Mouse (Mus musculus) neural tube, embryonic 12.5 days (tissue): ENCODE results near the gene Hist2h2be. TPM values are rescaled to one million over a fixed set of nuclear protein-coding genes. Genes with fewer than 3 reads are reported as not detected.
"Not testable (repeated sequence)": the region's sequence is repeated elsewhere in the genome, so short reads cannot be mapped to it uniquely, and the experiment has no call there.

Source experiments
- ATAC-seq: fragments of 200-750 bp; cut with Nextera tagmentation; 2 replicates; pipeline ENCODE4 v1.8.0; 2017; ENCODE audit warnings: low read depth, mild to moderate bottlenecking, moderate TSS enrichment, moderate library complexity; ENCODE audit not compliant: low FRiP score
- H3K27ac ChIP-seq: fragments of 300-500 bp; sonication (generic); 2 replicates; pipeline ENCODE4 v1.5.1; 2016
- H3K27me3 ChIP-seq: fragments of 300-500 bp; sonication (generic); replicated peaks from 2 replicates; pipeline ENCODE4 v1.6.1; 2016; ENCODE audit warnings: mild to moderate bottlenecking
- H3K36me3 ChIP-seq: fragments of 300-500 bp; sonication (generic); 2 replicates; pipeline ENCODE4 v1.6.1; 2016; ENCODE audit warnings: mild to moderate bottlenecking
- H3K4me1 ChIP-seq: fragments of 300-500 bp; sonication (generic); 2 replicates; pipeline ENCODE4 v1.6.1; 2016
- H3K4me2 ChIP-seq: fragments of 300-500 bp; sonication (generic); replicated peaks from 2 replicates; pipeline ENCODE4 v1.6.1; 2016; ENCODE audit warnings: mild to moderate bottlenecking
- H3K4me3 ChIP-seq: fragments of 300-500 bp; sonication (generic); 2 replicates; pipeline ENCODE4 v1.5.1; 2016
- H3K9ac ChIP-seq: fragments of 300-500 bp; sonication (generic); 2 replicates; pipeline ENCODE4 v1.6.1; 2016; ENCODE audit warnings: mild to moderate bottlenecking
- H3K9me3 ChIP-seq: fragments of 300-500 bp; sonication (generic); 2 replicates; pipeline ENCODE4 v1.6.1; 2016; ENCODE audit warnings: mild to moderate bottlenecking
- whole genome bisulfite sequencing: fragments of 180-500 bp; shearing (Covaris S2); methylation state at CpG from one replicate; pipeline ENCODE4 v1.1.7; 2016; 5-methylcytosine and 5-hydroxymethylcytosine counted together
- polyA plus RNA-seq: library from polyadenylated mRNA; unstranded; fragments of >200 nt; fragmentation: Nextera tagmentation; extraction: Ambion mirVana; gene quantifications from 2 replicates; pipeline ENCODE4 v1.2.1, GENCODE M21; 2016

Gene Hist2h2be
- 5.6 and 5.7 TPM in 2 replicates for polyA plus RNA-seq

- Histone ChIP-seq H3K4me3 (peak within 1 kb of the TSS; percentile 65), H3K9me3 (no peaks in the 10 kb centered on the region), H3K27ac (peak within 1 kb of the TSS; percentile 94), H3K4me1 (peaks cover 17% of the 10 kb centered on the region; the same call in 1 of the 2 replicates), H3K27me3 (no peaks in the 10 kb centered on the region), H3K36me3 (no peaks in the 10 kb centered on the region), H3K4me2 (peak within 1 kb of the TSS; percentile 80), H3K9ac (peak within 1 kb of the TSS; percentile 73)
- under 1% methylated on average over 43 of the region's 43 CpGs for WGBS
- peak; percentile 77 for ATAC-seq
Observed at GRCm38 (mm10) chr3:96220765-96221639, at the start of gene Hist2h2be, which contains the start of gene Hist2h2ac. Gene Hist2h2be (plus strand): TSS chr3:96221119. Gene Hist2h2ac (minus strand): TSS chr3:96220880.

GRCm38 (mm10) chr3:96171583-96172196, 49.2 kb upstream of the Hist2h2be start:
- Histone ChIP-seq H3K4me2 (peak overlapping the region; percentile 95), H3K4me3 (peak overlapping the region; percentile 88), H3K9me3 (no peaks in the 10 kb centered on the region), H3K9ac (peak overlapping the region; percentile 90), H3K27ac (peak overlapping the region; percentile 92), H3K4me1 (peaks cover 26% of the 10 kb centered on the region), H3K27me3 (no peaks in the 10 kb centered on the region), H3K36me3 (peaks cover 31% of the 10 kb centered on the region)
- peak; percentile 38 for ATAC-seq
- WGBS = 24% methylated on average over 18 of the region's 18 CpGs

- Histone ChIP-seq H3K4me3 (peak within 1 kb of the TSS; percentile 88), H3K36me3 (peaks cover 36% of the 10 kb centered on the region), H3K4me2 (peak within 1 kb of the TSS; percentile 95), H3K9ac (peak within 1 kb of the TSS; percentile 90), H3K27me3 (no peaks in the 10 kb centered on the region), H3K4me1 (peaks cover 26% of the 10 kb centered on the region), H3K27ac (peak within 1 kb of the TSS; percentile 92), H3K9me3 (no peaks in the 10 kb centered on the region)
- peak; percentile 92 for ATAC-seq
- 1% methylated on average over 58 of the region's 58 CpGs for WGBS
Observed at GRCm38 (mm10) chr3:96172197-96173178, 48.4 kb upstream of the Hist2h2be start, which contains the start of gene Sf3b4. Gene Sf3b4 (plus strand): TSS chr3:96172332.

- ATAC-seq = no peak
- Histone ChIP-seq H3K4me3 (peak overlapping the region; percentile 88), H3K4me2 (peak overlapping the region; percentile 95), H3K27ac (no peak overlapping the region), H3K27me3 (no peaks in the 10 kb centered on the region), H3K9me3 (no peaks in the 10 kb centered on the region), H3K36me3 (peaks cover 43% of the 10 kb centered on the region), H3K4me1 (peaks cover 26% of the 10 kb centered on the region), H3K9ac (peak overlapping the region; percentile 90)
- WGBS = 39% methylated on average over 7 of the region's 7 CpGs
Observed at GRCm38 (mm10) chr3:96173185-96173584, 47.7 kb upstream of the Hist2h2be start.

- H3K9me3 ChIP-seq, H3K9ac ChIP-seq, H3K27me3 ChIP-seq, ATAC-seq, H3K27ac ChIP-seq: not testable (repeated sequence)
- Histone ChIP-seq H3K4me1 (peaks cover 26% of the 10 kb centered on the region), H3K36me3 (peaks cover 49% of the 10 kb centered on the region), H3K4me3 (0 out of 2 replicates have a peak overlapping the region, but pooled peaks have one; percentile 1), H3K4me2 (peak overlapping the region; percentile 95)
- 91% methylated on average over 4 of the region's 4 CpGs for WGBS
Observed at GRCm38 (mm10) chr3:96174042-96174441, 46.9 kb upstream of the Hist2h2be start.

- H3K27me3 ChIP-seq = no peaks in the 10 kb centered on the region
- H3K9me3 ChIP-seq = no peaks in the 10 kb centered on the region
- H3K4me1 ChIP-seq = peaks cover 26% of the 10 kb centered on the region
- peaks cover 44% of the 10 kb centered on the region for H3K36me3 ChIP-seq
- no peak overlapping the region for H3K27ac ChIP-seq
- no peak overlapping the region for H3K4me3 ChIP-seq
- no peak for ATAC-seq
- no peak overlapping the region for H3K9ac ChIP-seq
- 96% methylated on average over 6 of the region's 6 CpGs for WGBS
- H3K4me2 ChIP-seq = no peak overlapping the region
Observed at GRCm38 (mm10) chr3:96175251-96175650, 45.7 kb upstream of the Hist2h2be start.

- Histone ChIP-seq H3K4me1 (peaks cover 32% of the 10 kb centered on the region), H3K9me3 (no peaks in the 10 kb centered on the region), H3K36me3 (peaks cover 44% of the 10 kb centered on the region), H3K27me3 (no peaks in the 10 kb centered on the region), H3K9ac (no peak overlapping the region), H3K27ac (no peak overlapping the region), H3K4me2 (no peak overlapping the region), H3K4me3 (no peak overlapping the region)
- ATAC-seq = no peak
- 89% methylated on average over 4 of the region's 4 CpGs for WGBS
Observed at GRCm38 (mm10) chr3:96178427-96178826, 42.5 kb upstream of the Hist2h2be start.

GRCm38 (mm10) chr3:96178902-96179301, 42.0 kb upstream of the Hist2h2be start:
- H3K27me3 ChIP-seq = no peaks in the 10 kb centered on the region
- no peak overlapping the region for H3K27ac ChIP-seq
- peaks cover 43% of the 10 kb centered on the region for H3K36me3 ChIP-seq
- no peak overlapping the region for H3K4me2 ChIP-seq
- 81% methylated on average over 2 of the region's 2 CpGs for WGBS
- no peak overlapping the region for H3K4me3 ChIP-seq
- ATAC-seq = no peak
- H3K9ac ChIP-seq = no peak overlapping the region
- H3K9me3 ChIP-seq = no peaks in the 10 kb centered on the region
- peaks cover 31% of the 10 kb centered on the region for H3K4me1 ChIP-seq

GRCm38 (mm10) chr3:96179531-96179930, 41.4 kb upstream of the Hist2h2be start:
- Histone ChIP-seq H3K9me3 (no peaks in the 10 kb centered on the region), H3K36me3 (peaks cover 37% of the 10 kb centered on the region), H3K9ac (no peak overlapping the region), H3K27ac (no peak overlapping the region), H3K4me1 (peaks cover 25% of the 10 kb centered on the region), H3K4me3 (no peak overlapping the region), H3K27me3 (no peaks in the 10 kb centered on the region), H3K4me2 (no peak overlapping the region)
- WGBS = 65% methylated on average over 4 of the region's 4 CpGs
- ATAC-seq = no peak

GRCm38 (mm10) chr3:96180727-96181477, 40.0 kb upstream of the Hist2h2be start, which contains the start of gene Sv2a:
Gene Sv2a (plus strand): TSS chr3:96181151.
- Histone ChIP-seq H3K4me1 (peaks cover 23% of the 10 kb centered on the region), H3K27ac (no peak within 1 kb of the TSS; the same call in 1 of the 2 replicates), H3K4me2 (peak within 1 kb of the TSS; percentile 66), H3K9me3 (no peaks in the 10 kb centered on the region), H3K36me3 (peaks cover 26% of the 10 kb centered on the region), H3K27me3 (no peaks in the 10 kb centered on the region), H3K4me3 (peak within 1 kb of the TSS; percentile 51), H3K9ac (peak within 1 kb of the TSS; percentile 69)
- WGBS = under 1% methylated on average over 16 of the region's 23 CpGs
- peak; percentile 72 for ATAC-seq
